Mouse (Mus musculus) MEL (cell line): ENCODE results near the gene Tnik.

Experiments
- CTCF ChIP-seq, 3 experiments: IDR thresholded peaks in 2 of 3; conservative IDR thresholded peaks in 1 of 3; 2 replicates each; pipeline ENCODE4 v1.5.1; 2011 to 2012; ENCODE audit warnings: low read length in 3 of 3, low read depth in 2 of 3, mild to moderate bottlenecking in 2 of 3, improper control_type of control experiment in 1 of 3, inconsistent platforms in 1 of 3, mixed read lengths in 1 of 3, moderate library complexity in 1 of 3; ENCODE audit not compliant: control insufficient read depth in 1 of 3, insufficient read depth in 1 of 3, poor library complexity in 1 of 3, severe bottlenecking in 1 of 3
- EP300 ChIP-seq, 2 experiments: IDR thresholded peaks; 2 replicates each; pipeline ENCODE4 v1.6.1; 2011; ENCODE audit warnings: improper control_type of control experiment in 2 of 2, low read length in 2 of 2, low read depth in 1 of 2, mild to moderate bottlenecking in 1 of 2
- KAT2A ChIP-seq: conservative IDR thresholded peaks from 2 replicates; pipeline ENCODE4 v1.6.1; 2012; ENCODE audit warnings: low read depth, low read length, improper control_type of control experiment, inconsistent platforms
- MAX ChIP-seq: IDR thresholded peaks from 2 replicates; pipeline ENCODE4 v1.6.1; 2011; ENCODE audit warnings: low read length, improper control_type of control experiment
- MYC ChIP-seq: IDR thresholded peaks from 2 replicates; pipeline ENCODE4 v1.6.1; 2011; ENCODE audit warnings: low read depth, mild to moderate bottlenecking, low read length, improper control_type of control experiment, moderate library complexity
- NRF1 ChIP-seq: IDR thresholded peaks from 2 replicates; pipeline ENCODE4 v1.6.1; 2014; ENCODE audit warnings: low read depth, mild to moderate bottlenecking, inconsistent platforms, low read length, improper control_type of control experiment, moderate library complexity; ENCODE audit not compliant: poor library complexity, insufficient read depth, severe bottlenecking
- POLR2A ChIP-seq, 2 experiments: IDR thresholded peaks; 2 replicates each; pipeline ENCODE4 v1.6.1; 2011 to 2012; ENCODE audit warnings: low read length in 2 of 2, mild to moderate bottlenecking in 2 of 2, control low read depth in 1 of 2, improper control_type of control experiment in 1 of 2, low read depth in 1 of 2, moderate library complexity in 1 of 2; ENCODE audit not compliant: control insufficient read depth in 1 of 2, insufficient read depth in 1 of 2, poor library complexity in 1 of 2
- POLR2AphosphoS5 ChIP-seq: IDR thresholded peaks from 2 replicates; pipeline ENCODE4 v1.6.1; 2012; ENCODE audit warnings: low read depth, borderline replicate concordance, mild to moderate bottlenecking, inconsistent platforms, low read length, moderate library complexity, mixed read lengths
- ZMIZ1 ChIP-seq: IDR thresholded peaks from 2 replicates; pipeline ENCODE4 v1.6.1; 2012; ENCODE audit warnings: low read depth, mild to moderate bottlenecking, inconsistent platforms, low read length, improper control_type of control experiment, moderate library complexity

DNA sequence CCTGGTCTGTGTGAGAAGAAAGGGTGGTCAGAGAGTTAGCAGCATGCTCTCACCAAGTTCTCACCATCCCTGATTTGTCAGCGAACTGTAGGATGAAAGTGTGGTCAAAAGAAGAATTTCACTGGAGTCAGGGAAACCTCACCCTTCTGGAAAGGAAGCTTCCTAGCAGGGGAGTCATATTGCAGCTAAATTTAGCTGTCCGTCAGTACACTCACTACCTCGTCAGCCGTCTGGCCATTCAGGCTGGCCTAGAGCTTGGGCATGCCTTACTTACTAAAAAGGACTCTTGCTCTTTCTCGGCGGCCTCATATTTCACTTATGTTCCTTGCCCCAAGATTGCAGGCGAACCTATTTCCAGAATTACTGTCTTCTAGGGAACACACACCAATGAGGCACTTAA, 222.7 kb downstream of the Tnik start:
- TF ChIP-seq CTCF (IDR thresholded peaks at IDR 0.05 in 2 of 3, conservative IDR thresholded peaks at IDR 0.05 in 1 of 3; ENCODE audit: control insufficient read depth in 1 of 3, insufficient read depth in 1 of 3, low read depth in 2 of 3, low read length in 3 of 3, poor library complexity in 1 of 3, severe bottlenecking in 1 of 3) (no peak), KAT2A (no peak), EP300 (IDR thresholded peaks at IDR 0.05; ENCODE audit: low read depth in 1 of 2, low read length in 2 of 2) (no peak), NRF1 (no peak), POLR2AphosphoS5 (no peak), MYC (no peak), ZMIZ1 (no peak), MAX (no peak), POLR2A (IDR thresholded peaks at IDR 0.05; ENCODE audit: control insufficient read depth in 1 of 2, insufficient read depth in 1 of 2, low read depth in 1 of 2, low read length in 2 of 2, poor library complexity in 1 of 2) (no peak)
